Mouse (Mus musculus): ENCODE measurements around the gene Lrrc34.

- TF ChIP-seq CTCF (IDR thresholded peaks at IDR 0.05; ENCODE audit: control insufficient read depth, insufficient read depth, low read length): no peak
- no peak for TF ChIP-seq POLR2A (IDR thresholded peaks at IDR 0.05; ENCODE audit: borderline replicate concordance, control insufficient read depth, low read depth, low read length)
These were observed 8.3 kb upstream of the Lrrc34 start for GRCm38 (mm10) chr3:30655937-30656336.

Data from bone marrow, adult 2 months (tissue).